Mouse (Mus musculus): ENCODE results near the gene Cyp2d26. TPM values are rescaled to one million over a fixed set of nuclear protein-coding genes. Genes with fewer than 3 reads are reported as not detected.

The Cyp2d26 gene
- not detected in 2 replicates for polyA plus RNA-seq (2016; fragmentation: Nextera tagmentation; extraction: Ambion mirVana)

- 89% methylated on average over 5 of the region's 5 CpGs for WGBS
- H3K4me3 ChIP-seq = no peak within 1 kb of the TSS
- no peaks in the 10 kb centered on the region for H3K36me3 ChIP-seq
- H3K9ac ChIP-seq = no peak within 1 kb of the TSS
- no peak within 1 kb of the TSS for H3K27ac ChIP-seq
- no peak for ATAC-seq (ENCODE audit: low FRiP score, low read depth)
- no peaks in the 10 kb centered on the region for H3K9me3 ChIP-seq
- H3K27me3 ChIP-seq (replicated peaks) = no peaks in the 10 kb centered on the region
- no peaks in the 10 kb centered on the region for H3K4me1 ChIP-seq
- H3K4me2 ChIP-seq (replicated peaks) = no peak within 1 kb of the TSS
These were observed at the start of gene Cyp2d26 for GRCm38 (mm10) chr15:82794277-82794676. Gene Cyp2d26, minus strand, starts transcription at chr15:82794294.

DNA sequence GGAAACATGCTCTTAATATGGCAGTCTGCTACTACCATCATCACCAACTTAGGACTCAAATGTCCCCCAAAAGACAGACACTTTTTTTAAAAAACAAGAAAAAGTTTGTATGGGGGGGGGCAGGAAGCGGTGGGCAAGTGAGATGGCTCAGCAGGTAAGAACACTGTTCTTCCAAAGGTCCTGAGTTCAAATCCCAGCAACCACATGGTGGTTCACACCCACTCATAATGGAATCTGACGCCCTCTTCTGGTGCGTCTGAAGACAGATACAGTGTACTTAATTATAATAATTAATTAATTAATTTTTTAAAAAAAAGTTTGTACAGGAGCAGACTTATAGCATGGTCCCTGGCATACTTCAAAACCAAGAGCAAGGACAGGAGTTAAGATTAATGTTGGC, 45.1 kb upstream of the Cyp2d26 start:
- Histone ChIP-seq H3K9ac (no peak overlapping the region), H3K36me3 (no peaks in the 10 kb centered on the region), H3K27me3 (replicated peaks) (no peaks in the 10 kb centered on the region), H3K4me1 (no peaks in the 10 kb centered on the region), H3K4me2 (replicated peaks) (no peak overlapping the region), H3K27ac (no peak overlapping the region), H3K4me3 (no peak overlapping the region), H3K9me3 (no peaks in the 10 kb centered on the region)
- no peak for ATAC-seq (ENCODE audit: low FRiP score, low read depth)
- 95% methylated on average over 3 of the region's 3 CpGs for WGBS

DNA sequence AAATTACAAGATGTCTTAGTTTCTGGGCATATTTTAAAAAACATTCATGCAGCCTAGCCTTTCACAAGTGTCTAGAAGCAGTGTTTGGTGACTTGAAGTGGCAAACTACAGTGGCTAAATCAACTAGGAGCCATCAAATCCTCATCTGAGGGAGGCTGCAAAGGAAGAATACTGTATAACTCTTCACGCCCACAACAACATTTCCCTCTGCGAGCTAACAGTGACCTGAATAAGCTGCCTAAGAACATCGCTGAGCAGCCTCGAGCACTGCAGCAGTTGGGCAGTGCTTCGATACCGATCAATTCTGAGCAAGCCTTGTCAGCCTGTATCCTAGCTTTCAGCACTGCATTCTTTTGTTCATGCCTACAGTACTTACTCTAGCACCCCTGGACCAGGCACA, 35.8 kb upstream of the Cyp2d26 start:
- no peak for ATAC-seq (ENCODE audit: low FRiP score, low read depth)
- no peak overlapping the region for H3K4me2 ChIP-seq (replicated peaks)
- H3K4me1 ChIP-seq = no peaks in the 10 kb centered on the region
- WGBS = 89% methylated on average over 6 of the region's 6 CpGs
- H3K27me3 ChIP-seq (replicated peaks) = no peaks in the 10 kb centered on the region
- no peak overlapping the region for H3K27ac ChIP-seq
- no peak overlapping the region for H3K9ac ChIP-seq
- no peak overlapping the region for H3K4me3 ChIP-seq
- no peaks in the 10 kb centered on the region for H3K36me3 ChIP-seq
- no peaks in the 10 kb centered on the region for H3K9me3 ChIP-seq

DNA sequence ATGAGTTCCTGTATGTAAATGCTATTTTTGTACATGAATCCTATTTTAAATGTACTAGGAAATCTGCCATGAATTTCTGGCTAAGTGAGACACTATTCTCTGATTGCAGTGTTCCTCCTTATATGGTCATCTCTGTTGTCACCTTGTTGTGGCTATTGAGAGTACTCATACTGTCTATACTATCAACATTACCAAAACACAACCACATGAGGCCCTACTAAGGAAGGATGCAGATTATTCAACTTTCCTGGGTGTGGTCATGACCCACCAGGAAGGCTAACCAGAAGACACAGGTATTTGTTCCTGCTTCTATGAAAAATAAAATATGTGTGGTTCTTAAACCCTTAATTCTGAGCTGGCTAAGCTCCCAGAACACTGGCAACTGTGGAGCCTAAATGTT, 31.8 kb upstream of the Cyp2d26 start:
- no peaks in the 10 kb centered on the region for H3K4me1 ChIP-seq
- H3K9ac ChIP-seq = no peak overlapping the region
- H3K4me3 ChIP-seq = no peak overlapping the region
- no peak overlapping the region for H3K4me2 ChIP-seq (replicated peaks)
- H3K27me3 ChIP-seq (replicated peaks) = no peaks in the 10 kb centered on the region
- H3K27ac ChIP-seq = no peak overlapping the region
- no peaks in the 10 kb centered on the region for H3K36me3 ChIP-seq
- ATAC-seq (ENCODE audit: low FRiP score, low read depth) = no peak
- no peaks in the 10 kb centered on the region for H3K9me3 ChIP-seq

GRCm38 (mm10) chr15:82822347-82822746, 28.3 kb upstream of the Cyp2d26 start:
- ATAC-seq (ENCODE audit: low FRiP score, low read depth) = no peak
- Histone ChIP-seq H3K4me1 (no peaks in the 10 kb centered on the region), H3K9me3 (no peaks in the 10 kb centered on the region), H3K4me3 (no peak overlapping the region), H3K9ac (no peak overlapping the region), H3K27ac (no peak overlapping the region), H3K27me3 (replicated peaks) (no peaks in the 10 kb centered on the region), H3K36me3 (0 out of 2 replicates have a peak, but pooled peaks cover 2% of the 10 kb centered on the region), H3K4me2 (replicated peaks) (no peak overlapping the region)
- whole genome bisulfite sequencing = 64% methylated on average over 3 of the region's 4 CpGs

DNA sequence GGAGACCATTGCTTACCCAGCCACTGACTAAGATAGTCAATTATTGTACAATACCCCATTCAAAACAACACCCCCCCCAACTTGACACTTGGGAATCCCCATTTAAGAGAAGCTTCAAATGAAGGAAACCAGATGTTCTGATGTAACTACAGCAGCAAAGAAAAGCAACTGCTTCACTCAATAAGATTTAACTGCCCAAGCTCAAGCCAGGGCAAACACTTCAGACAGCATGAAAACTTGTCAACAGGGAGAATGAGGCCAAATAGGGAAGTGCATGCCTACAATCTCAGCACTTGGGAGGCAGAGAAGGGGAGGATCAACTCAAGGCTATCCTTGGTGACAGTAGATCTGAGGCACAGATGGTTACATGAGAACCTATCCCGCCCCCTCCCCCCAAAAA, 27.6 kb upstream of the Cyp2d26 start:
- no peak overlapping the region for H3K4me3 ChIP-seq
- H3K9me3 ChIP-seq = no peaks in the 10 kb centered on the region
- H3K36me3 ChIP-seq = 0 out of 2 replicates have a peak, but pooled peaks cover 2% of the 10 kb centered on the region
- H3K4me2 ChIP-seq (replicated peaks) = no peak overlapping the region
- no peak overlapping the region for H3K27ac ChIP-seq
- H3K27me3 ChIP-seq (replicated peaks) = no peaks in the 10 kb centered on the region
- no peaks in the 10 kb centered on the region for H3K4me1 ChIP-seq
- ATAC-seq (ENCODE audit: low FRiP score, low read depth) = no peak
- 86% methylated on average over 1 of the region's 1 CpGs for WGBS
- no peak overlapping the region for H3K9ac ChIP-seq

DNA sequence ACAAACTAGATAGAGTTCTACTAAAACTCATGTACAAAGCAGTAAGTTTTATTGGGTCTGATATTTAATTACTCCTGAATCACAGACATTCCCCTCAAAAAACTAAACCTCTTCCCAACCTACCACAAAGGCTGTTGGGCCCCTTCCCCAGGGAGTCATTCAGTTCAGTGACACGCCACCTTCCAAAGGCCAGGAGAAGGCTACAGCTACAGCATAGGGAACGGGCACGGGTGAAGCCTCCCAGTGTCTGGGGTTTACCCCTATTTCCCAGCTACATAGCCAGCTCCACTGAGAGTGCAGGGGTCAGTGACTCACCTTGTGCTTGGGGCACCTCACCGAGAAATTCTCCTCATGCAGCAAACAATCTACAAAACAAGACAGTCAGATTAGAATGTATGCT, 21.2 kb upstream of the Cyp2d26 start:
- Histone ChIP-seq H3K36me3 (peaks cover 13% of the 10 kb centered on the region), H3K9me3 (no peaks in the 10 kb centered on the region), H3K27me3 (replicated peaks) (no peaks in the 10 kb centered on the region), H3K4me2 (replicated peaks) (no peak overlapping the region), H3K27ac (no peak overlapping the region), H3K4me3 (no peak overlapping the region), H3K4me1 (no peaks in the 10 kb centered on the region), H3K9ac (no peak overlapping the region)
- no peak for ATAC-seq (ENCODE audit: low FRiP score, low read depth)
- 83% methylated on average over 4 of the region's 4 CpGs for WGBS

DNA sequence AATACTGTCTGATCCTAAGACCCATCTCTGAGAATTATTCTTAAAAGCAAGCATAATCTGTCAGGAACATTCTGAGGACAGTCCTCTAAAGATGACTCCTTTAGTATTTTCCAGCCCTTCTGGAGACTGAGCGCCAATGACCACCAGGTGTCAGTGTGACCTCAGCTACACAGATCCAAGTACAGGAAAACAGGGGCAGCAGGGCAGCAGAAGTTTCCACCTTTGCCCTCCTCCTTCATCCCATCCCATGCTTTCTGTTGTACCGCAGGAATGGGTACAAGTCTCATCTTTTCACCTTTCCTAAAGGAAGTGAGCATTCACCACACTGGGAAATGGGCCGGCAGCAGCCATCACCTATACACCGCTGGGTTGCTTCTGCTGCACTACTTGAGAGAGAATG, 20.7 kb upstream of the Cyp2d26 start:
- H3K27me3 ChIP-seq (replicated peaks) = no peaks in the 10 kb centered on the region
- no peak overlapping the region for H3K27ac ChIP-seq
- H3K4me3 ChIP-seq = no peak overlapping the region
- H3K4me1 ChIP-seq = peaks cover under 1% of the 10 kb centered on the region; the same call in 1 of the 2 replicates
- 68% methylated on average over 4 of the region's 4 CpGs for WGBS
- no peak overlapping the region for H3K9ac ChIP-seq
- H3K36me3 ChIP-seq = peaks cover 13% of the 10 kb centered on the region
- no peak for ATAC-seq (ENCODE audit: low FRiP score, low read depth)
- H3K9me3 ChIP-seq = no peaks in the 10 kb centered on the region
- H3K4me2 ChIP-seq (replicated peaks) = no peak overlapping the region

- ATAC-seq (ENCODE audit: low FRiP score, low read depth) = no peak
- no peak overlapping the region for H3K4me3 ChIP-seq
- no peak overlapping the region for H3K27ac ChIP-seq
- no peak overlapping the region for H3K4me2 ChIP-seq (replicated peaks)
- H3K36me3 ChIP-seq = peaks cover 13% of the 10 kb centered on the region
- no peaks in the 10 kb centered on the region for H3K9me3 ChIP-seq
- H3K9ac ChIP-seq = no peak overlapping the region
- peaks cover 5% of the 10 kb centered on the region for H3K4me1 ChIP-seq
- H3K27me3 ChIP-seq (replicated peaks) = no peaks in the 10 kb centered on the region
- WGBS = 88% methylated on average over 7 of the region's 7 CpGs
These were observed 20.2 kb upstream of the Cyp2d26 start for GRCm38 (mm10) chr15:82814321-82814720.

DNA sequence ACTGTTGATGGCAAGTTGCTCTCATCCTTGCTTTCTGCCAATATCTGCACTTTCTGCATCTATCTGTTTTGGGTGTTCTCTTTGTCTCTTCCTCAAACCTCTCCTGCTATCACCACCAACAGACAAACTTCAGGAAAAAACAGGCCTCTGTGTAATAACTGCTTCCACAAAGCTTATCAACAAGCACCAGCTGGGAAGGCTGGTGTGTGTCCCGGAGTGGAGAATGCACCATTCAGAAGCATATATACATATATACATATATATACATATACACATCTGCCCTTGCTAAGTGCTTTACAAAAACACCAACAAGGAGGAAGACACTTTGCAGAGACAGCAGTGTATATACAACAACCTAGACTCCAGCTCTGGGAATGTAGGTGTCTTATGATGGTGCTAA, 16.5 kb upstream of the Cyp2d26 start:
- Histone ChIP-seq H3K4me2 (replicated peaks) (no peak overlapping the region), H3K4me1 (peaks cover 5% of the 10 kb centered on the region), H3K36me3 (peaks cover 13% of the 10 kb centered on the region), H3K4me3 (no peak overlapping the region), H3K27ac (no peak overlapping the region), H3K9ac (no peak overlapping the region), H3K27me3 (replicated peaks) (no peaks in the 10 kb centered on the region), H3K9me3 (no peaks in the 10 kb centered on the region)
- WGBS = 93% methylated on average over 1 of the region's 1 CpGs
- ATAC-seq (ENCODE audit: low FRiP score, low read depth) = no peak

DNA sequence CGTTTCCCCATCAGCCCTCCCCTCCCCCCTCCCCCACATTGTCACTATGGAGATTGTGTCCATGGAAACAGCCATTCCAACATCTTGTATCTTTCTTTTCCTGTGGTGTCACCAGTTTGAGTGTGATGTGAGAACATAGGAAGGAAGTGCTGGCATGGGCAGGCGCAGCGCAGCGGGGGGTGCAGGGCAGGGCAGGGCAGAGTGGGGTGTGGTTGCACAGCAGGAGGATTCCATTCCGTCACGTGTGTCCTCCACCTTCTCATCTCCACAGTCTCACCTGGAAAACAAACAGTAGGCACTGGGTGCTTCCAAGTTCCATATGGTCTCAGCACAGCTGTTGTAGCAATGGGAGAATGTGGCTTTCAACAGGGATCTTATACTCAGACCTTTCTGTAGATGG, 15.4 kb upstream of the Cyp2d26 start:
- Histone ChIP-seq H3K36me3 (peaks cover 13% of the 10 kb centered on the region), H3K4me1 (peaks cover 5% of the 10 kb centered on the region), H3K9me3 (no peaks in the 10 kb centered on the region), H3K9ac (no peak overlapping the region), H3K4me2 (replicated peaks) (no peak overlapping the region), H3K4me3 (no peak overlapping the region), H3K27ac (no peak overlapping the region), H3K27me3 (replicated peaks) (no peaks in the 10 kb centered on the region)
- no peak for ATAC-seq (ENCODE audit: low FRiP score, low read depth)
- WGBS = 63% methylated on average over 6 of the region's 6 CpGs

GRCm38 (mm10) chr15:82806969-82807763, 13.1 kb upstream of the Cyp2d26 start:
- ATAC-seq (ENCODE audit: low FRiP score, low read depth) = no peak
- Histone ChIP-seq H3K4me2 (replicated peaks) (no peak overlapping the region), H3K4me1 (peaks cover 5% of the 10 kb centered on the region), H3K4me3 (no peak overlapping the region), H3K27ac (no peak overlapping the region), H3K9me3 (no peaks in the 10 kb centered on the region), H3K36me3 (peaks cover 13% of the 10 kb centered on the region), H3K9ac (no peak overlapping the region), H3K27me3 (replicated peaks) (no peaks in the 10 kb centered on the region)
- 65% methylated on average over 5 of the region's 5 CpGs for WGBS
